Mouse (Mus musculus): Measurements from ENCODE around the gene Naaladl1. TPM values are rescaled to one million over a fixed set of nuclear protein-coding genes. Genes with fewer than 3 reads are reported as not detected.

Naaladl1 gene
- total RNA-seq, 2 experiments from 2014 or later: not detected

- no peak for DNase-seq (ENCODE audit: low spot score)
Measured at GRCm38 (mm10) chr19:6082156-6082555, 23.4 kb upstream of the Naaladl1 start, which contains the start of gene Gm28374. Gene Gm28374 (minus strand): TSS chr19:6082256.

GRCm38 (mm10) chr19:6084478-6085248, 20.9 kb upstream of the Naaladl1 start, which contains the start of the genes Zfpl1 and Cdca5:
Gene Zfpl1 (minus strand): TSS chr19:6084956.
Gene Cdca5 (plus strand): TSS chr19:6084983.
- DNase-seq (ENCODE audit: low spot score): peak; percentile 96

- no peak for DNase-seq (ENCODE audit: low spot score)
Measured at GRCm38 (mm10) chr19:6085417-6085879, 20.1 kb upstream of the Naaladl1 start.

GRCm38 (mm10) chr19:6088841-6089240, 16.7 kb upstream of the Naaladl1 start:
- DNase-seq (ENCODE audit: low spot score): no peak

- no peak for DNase-seq (ENCODE audit: low spot score)
Measured at GRCm38 (mm10) chr19:6094119-6094518, 11.5 kb upstream of the Naaladl1 start, which contains the start of gene AC131692.1. Gene AC131692.1 (plus strand): TSS chr19:6094419.

DNA sequence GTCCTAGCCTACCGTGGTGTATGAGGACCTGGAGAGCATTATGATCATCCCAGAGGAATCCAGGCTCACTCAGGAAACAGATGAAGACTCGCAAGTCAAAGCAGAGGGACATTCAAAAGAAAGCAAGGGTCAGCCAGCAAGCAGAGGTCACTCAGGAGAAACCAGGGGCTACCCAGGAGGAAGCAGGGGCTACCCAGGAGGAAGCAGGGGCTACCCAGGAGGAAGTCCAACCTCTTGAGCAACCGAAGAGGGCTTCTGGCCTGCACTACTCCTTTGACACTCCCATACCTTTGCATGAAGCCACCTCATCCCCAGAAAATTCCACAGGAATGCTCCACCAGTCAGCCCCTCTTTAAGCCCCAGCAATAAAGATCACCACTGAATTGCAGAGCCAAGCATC, 7.7 kb upstream of the Naaladl1 start:
- no peak for DNase-seq (ENCODE audit: low spot score)

- DNase-seq (ENCODE audit: low spot score): no peak
Measured at GRCm38 (mm10) chr19:6101186-6101585, 4.4 kb upstream of the Naaladl1 start.

DNA sequence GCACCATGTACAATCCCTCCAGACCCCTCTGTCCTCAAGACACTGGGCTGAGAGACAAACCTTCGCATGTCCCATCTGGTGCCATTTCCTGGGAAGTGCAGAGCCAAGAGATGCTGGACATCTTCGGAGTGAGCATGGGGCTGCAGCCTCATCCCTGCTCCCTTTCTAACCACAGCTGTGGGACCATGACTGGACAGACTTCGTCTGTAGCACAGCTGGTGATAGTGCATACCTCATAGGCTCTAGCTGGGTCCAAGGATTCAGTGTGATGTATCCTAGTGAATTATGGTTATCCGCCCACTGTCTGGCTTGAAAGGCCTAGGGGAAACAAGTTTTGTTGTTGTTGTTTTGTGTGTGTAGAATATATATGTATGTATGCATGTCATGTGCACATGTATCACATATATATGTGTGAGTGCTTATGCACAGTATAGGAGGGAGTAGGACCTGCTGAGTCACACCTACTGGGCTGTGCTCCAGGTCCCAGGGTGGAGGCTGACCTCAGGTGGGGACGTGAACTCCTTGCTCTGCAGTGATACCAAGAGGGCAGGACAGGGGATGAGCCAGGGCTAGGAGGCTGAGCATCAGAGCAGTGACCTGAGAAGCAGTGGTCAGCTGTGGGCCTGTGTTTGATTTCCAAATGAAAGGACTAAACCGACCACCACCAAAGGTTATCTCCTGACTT, 3.3 kb upstream of the Naaladl1 start:
- no peak for DNase-seq (ENCODE audit: low spot score)

GRCm38 (mm10) chr19:6104476-6104875, 1.1 kb upstream of the Naaladl1 start:
- no peak for DNase-seq (ENCODE audit: low spot score)

GRCm38 (mm10) chr19:6113116-6113515, 7.5 kb downstream of the Naaladl1 start:
- no peak for DNase-seq (ENCODE audit: low spot score)

GRCm38 (mm10) chr19:6116113-6116850, 10.7 kb downstream of the Naaladl1 start:
- DNase-seq (ENCODE audit: low spot score): no peak

DNA sequence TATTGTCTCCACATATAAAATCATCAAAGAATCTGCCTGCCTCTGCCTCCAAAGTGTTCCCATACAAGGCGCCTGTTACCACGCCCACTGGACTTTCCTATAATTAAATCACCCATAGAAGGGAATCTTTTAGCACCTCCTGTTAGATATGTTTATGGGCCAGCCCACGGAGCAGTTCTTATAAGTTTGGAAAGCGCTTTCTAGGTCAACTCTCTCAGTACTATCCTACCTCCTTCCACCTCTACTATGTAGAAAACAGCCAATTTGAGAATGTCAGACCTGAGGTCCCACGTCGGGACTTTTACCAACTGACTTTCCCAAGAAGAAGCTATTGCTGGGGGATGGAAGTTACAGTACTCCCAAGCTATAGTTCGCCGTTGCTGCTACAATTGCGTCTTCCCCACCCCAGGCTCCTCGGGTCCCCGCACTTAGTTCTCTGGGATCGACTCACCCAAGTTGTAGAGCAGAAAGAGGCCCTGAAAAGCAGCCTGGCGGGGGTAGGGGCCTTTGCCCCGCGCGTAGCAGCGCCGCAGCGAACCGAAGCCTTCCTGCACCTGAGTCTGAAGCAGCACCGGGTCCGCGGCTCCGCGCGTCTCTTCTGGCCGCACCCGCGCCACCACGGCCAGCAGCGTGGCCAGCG, 11.9 kb downstream of the Naaladl1 start:
- DNase-seq (ENCODE audit: low spot score): no peak

GRCm38 (mm10) chr19:6117986-6118676, 12.5 kb downstream of the Naaladl1 start, which contains the start of gene Sac3d1:
Gene Sac3d1 (minus strand): TSS chr19:6118650.
- DNase-seq (ENCODE audit: low spot score): peak; percentile 88

DNA sequence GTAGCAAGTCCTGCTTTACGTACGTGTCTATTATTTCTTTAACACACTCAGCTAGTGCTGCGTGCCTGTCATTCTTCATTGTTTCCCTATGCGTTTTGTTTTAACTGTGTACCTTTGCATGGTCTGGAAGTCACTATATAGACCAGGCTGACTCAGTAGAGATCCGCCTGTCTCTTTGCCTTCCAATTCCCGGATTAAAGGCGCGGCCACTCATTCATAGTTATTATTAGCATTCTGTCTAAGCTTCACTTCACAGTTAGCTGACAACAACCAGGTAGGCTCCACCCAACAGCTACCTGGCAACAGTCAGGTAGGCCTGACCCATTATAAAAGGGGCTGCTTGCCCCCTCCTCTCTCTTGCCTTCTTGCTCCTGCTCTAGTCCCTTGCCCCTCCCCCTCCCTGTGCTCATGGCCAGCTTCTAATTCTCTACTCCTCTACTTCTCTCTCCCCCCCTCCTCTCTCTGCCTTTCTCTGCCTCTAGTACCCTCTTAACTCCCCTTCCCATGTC, 13.1 kb downstream of the Naaladl1 start:
- DNase-seq (ENCODE audit: low spot score): no peak

DNA sequence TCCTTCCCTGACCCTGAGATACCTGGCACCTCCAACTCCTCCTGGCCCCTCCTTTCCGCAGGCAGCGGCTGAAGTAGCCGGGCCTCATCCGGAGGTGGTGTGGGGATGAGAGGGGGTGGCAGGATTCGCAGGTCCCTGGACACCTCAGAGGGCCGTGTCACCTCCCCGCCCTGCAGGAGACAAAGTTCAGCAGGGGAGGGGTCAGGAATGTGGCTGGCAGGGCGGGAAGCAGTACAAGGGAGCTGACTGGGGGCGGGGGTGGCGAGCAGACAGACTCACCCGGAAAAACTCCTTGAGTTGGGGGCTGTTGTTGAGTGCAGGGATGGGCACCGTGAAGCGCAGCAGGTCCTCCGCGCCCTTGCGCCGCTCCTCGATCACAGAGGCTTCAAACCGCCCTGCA, 16.2 kb downstream of the Naaladl1 start:
- no peak for DNase-seq (ENCODE audit: low spot score)

- DNase-seq (ENCODE audit: low spot score): no peak
Measured at GRCm38 (mm10) chr19:6123330-6123729, 17.7 kb downstream of the Naaladl1 start.

DNA sequence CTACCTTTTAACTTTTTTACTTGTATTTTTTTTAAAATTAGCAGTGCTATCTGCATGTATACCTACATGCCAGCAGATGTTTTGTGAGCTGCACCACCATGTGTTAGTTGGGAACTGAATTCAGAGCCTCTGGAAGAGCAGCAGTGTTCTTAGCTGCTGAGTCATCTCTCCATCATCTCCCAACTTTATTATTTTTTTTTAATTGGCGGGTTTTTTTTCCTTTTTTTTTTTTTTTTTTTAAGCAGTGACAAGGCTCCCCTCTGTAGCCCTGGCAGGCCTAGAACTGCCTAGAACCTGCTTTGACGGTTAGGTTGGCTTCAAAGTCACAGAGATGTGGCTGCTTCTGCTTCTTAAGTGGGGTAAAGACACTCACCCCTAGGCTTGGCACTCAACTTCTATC, 19.3 kb downstream of the Naaladl1 start:
- no peak for DNase-seq (ENCODE audit: low spot score)

DNA sequence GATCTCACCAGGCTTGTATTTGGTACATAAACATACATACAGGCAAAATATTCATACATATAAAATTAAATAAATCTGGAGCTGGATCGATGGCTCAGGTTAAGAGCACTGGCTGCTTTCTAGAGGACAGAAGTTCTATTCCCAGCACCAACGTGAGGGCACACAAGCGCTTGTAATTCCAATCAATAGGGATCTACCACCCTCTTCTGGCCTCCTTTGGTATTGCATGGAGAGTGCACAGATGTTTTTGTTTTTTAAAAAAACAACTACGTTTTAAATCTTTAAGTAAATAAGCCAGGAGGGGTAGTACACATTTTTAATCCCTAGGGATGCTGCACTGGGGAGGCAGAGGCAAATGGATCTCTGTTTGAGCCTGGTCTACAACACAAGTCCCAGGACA, 20.7 kb downstream of the Naaladl1 start:
- peak; percentile 60 for DNase-seq (ENCODE audit: low spot score)

DNA sequence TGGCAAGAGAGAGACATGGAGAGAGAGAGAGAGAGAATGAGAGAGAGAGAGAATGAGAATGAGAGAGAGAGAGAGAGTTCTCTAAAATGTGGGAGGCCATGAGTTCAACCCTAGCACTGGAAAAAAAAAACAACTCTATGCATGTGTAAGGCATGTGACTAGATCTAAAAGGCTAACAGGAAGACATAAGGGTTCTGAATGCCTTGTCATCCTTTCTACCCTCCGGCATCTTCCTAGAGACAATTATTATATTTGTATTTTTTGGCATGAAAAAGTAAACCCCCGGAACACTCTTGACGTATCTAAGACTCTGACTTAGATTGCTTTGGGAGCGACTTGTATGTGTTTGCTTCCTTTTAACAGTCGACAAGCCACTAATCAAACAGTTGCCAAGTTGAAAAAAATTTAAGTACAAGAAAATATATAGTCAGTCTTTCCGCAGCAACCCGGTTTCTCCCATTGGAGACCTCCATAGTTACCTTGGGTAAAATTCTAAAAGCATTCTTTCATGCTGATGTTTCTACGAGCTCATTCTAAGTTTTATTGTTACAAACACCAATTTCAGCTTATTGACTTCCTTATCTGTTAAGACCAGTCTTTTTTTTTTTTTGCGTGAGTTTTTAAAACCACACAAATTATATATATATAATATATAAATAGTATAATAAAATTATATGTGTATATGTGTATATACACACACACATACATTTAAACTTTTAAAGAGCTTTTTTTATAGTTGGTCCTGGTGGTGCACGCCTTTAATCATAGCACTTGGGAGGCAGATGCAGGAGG, 21.4 kb downstream of the Naaladl1 start:
- no peak for DNase-seq (ENCODE audit: low spot score)
